Mouse (Mus musculus): Measurements from ENCODE around the gene Dennd6b. TPM values are rescaled to one million over a fixed set of nuclear protein-coding genes. Genes with fewer than 3 reads are reported as not detected.

Dennd6b gene
- 1 to 10 TPM; 4.1 to 5.4 TPM for total RNA-seq (2021)
- long read RNA-seq, experiment 1, full-length matches to known transcripts: 12 of 20 reads
- long read RNA-seq, experiment 1, partial matches to known transcripts: 0 of 20 reads
- long read RNA-seq, experiment 1, other reads (novel, unspliced or antisense): 8 of 20 reads
- long read RNA-seq, experiment 2, full-length matches to known transcripts: 14 of 22 reads
- long read RNA-seq, experiment 2, partial matches to known transcripts: 0 of 22 reads
- long read RNA-seq, experiment 2, other reads (novel, unspliced or antisense): 8 of 22 reads

- peak; percentile 97 for DNase-seq
- intact Hi-C loops (cut with DNase I; ENCODE audit: low total_unique reads): no loop called here
These were observed at the start of gene Dennd6b for GRCm38 (mm10) chr15:89196313-89196706. Dennd6b (minus strand) TSS chr15:89196496.

- intact Hi-C loops (cut with DNase I; ENCODE audit: low total_unique reads): no loop called here
- DNase-seq: no peak
These were observed 44.7 kb upstream of the Dennd6b start for GRCm38 (mm10) chr15:89241025-89241424.

- intact Hi-C loops (cut with DNase I; ENCODE audit: low total_unique reads): no loop called here
- DNase-seq: no peak
These were observed 43.6 kb upstream of the Dennd6b start for GRCm38 (mm10) chr15:89239751-89240392.

GRCm38 (mm10) chr15:89234052-89234451, 37.8 kb upstream of the Dennd6b start:
- DNase-seq: no peak
- intact Hi-C loops (cut with DNase I; ENCODE audit: low total_unique reads): no loop called here

GRCm38 (mm10) chr15:89233586-89233985, 37.3 kb upstream of the Dennd6b start:
- peak; percentile 40 for DNase-seq
- intact Hi-C loops (cut with DNase I; ENCODE audit: low total_unique reads): no loop called here

- intact Hi-C loops (cut with DNase I; ENCODE audit: low total_unique reads): no loop called here
These were observed 19.4 kb upstream of the Dennd6b start for GRCm38 (mm10) chr15:89215611-89216233.

GRCm38 (mm10) chr15:89214953-89215352, 18.7 kb upstream of the Dennd6b start:
- no peak for DNase-seq

More at GRCm38 (mm10) chr15:89215611-89216233, 19.4 kb upstream of the Dennd6b start:
- peak; percentile 39 for DNase-seq

GRCm38 (mm10) chr15:89213517-89213916, 17.2 kb upstream of the Dennd6b start:
- intact Hi-C loops (cut with DNase I; ENCODE audit: low total_unique reads): no loop called here
- DNase-seq: no peak

More at GRCm38 (mm10) chr15:89214953-89215352, 18.7 kb upstream of the Dennd6b start:
- intact Hi-C loops (cut with DNase I; ENCODE audit: low total_unique reads): no loop called here

- intact Hi-C loops (cut with DNase I; ENCODE audit: low total_unique reads): no loop called here
- DNase-seq: no peak
These were observed 16.2 kb upstream of the Dennd6b start for GRCm38 (mm10) chr15:89212495-89212894.

GRCm38 (mm10) chr15:89211716-89212461, 15.6 kb upstream of the Dennd6b start:
- intact Hi-C loops (cut with DNase I; ENCODE audit: low total_unique reads): no loop called here

GRCm38 (mm10) chr15:89210915-89211715, 14.8 kb upstream of the Dennd6b start, which contains the start of gene Ppp6r2:
Ppp6r2 (plus strand) TSS chr15:89211553.
- intact Hi-C loops (cut with DNase I; ENCODE audit: low total_unique reads): no loop called here
- DNase-seq: peak; percentile 89

More at GRCm38 (mm10) chr15:89211716-89212461, 15.6 kb upstream of the Dennd6b start:
- peak; percentile 30 for DNase-seq

- peak; percentile 83 for DNase-seq
- intact Hi-C loops (cut with DNase I; ENCODE audit: low total_unique reads): loop anchor here (5.0 kb wide), 2 partner anchors 48 to 78 kb away; no protein-coding TSS in a partner anchor
These were observed 13.8 kb upstream of the Dennd6b start for GRCm38 (mm10) chr15:89209886-89210761.

GRCm38 (mm10) chr15:89207457-89207856, 11.2 kb upstream of the Dennd6b start:
- intact Hi-C loops (cut with DNase I; ENCODE audit: low total_unique reads): loop anchor here (5.0 kb wide), 2 partner anchors 45 to 75 kb away; no protein-coding TSS in a partner anchor
- no peak for DNase-seq

- intact Hi-C loops (cut with DNase I; ENCODE audit: low total_unique reads): no loop called here
- no peak for DNase-seq
These were observed 760 bp upstream of the Dennd6b start for GRCm38 (mm10) chr15:89197056-89197455.

- intact Hi-C loops (cut with DNase I; ENCODE audit: low total_unique reads): no loop called here
These were observed 495 bp downstream of the Dennd6b start for GRCm38 (mm10) chr15:89195690-89196312.

GRCm38 (mm10) chr15:89195261-89195681, 1.0 kb downstream of the Dennd6b start:
- intact Hi-C loops (cut with DNase I; ENCODE audit: low total_unique reads): no loop called here
- DNase-seq: no peak

More at GRCm38 (mm10) chr15:89195690-89196312, 495 bp downstream of the Dennd6b start:
- peak; percentile 93 for DNase-seq

- intact Hi-C loops (cut with DNase I; ENCODE audit: low total_unique reads): no loop called here
- DNase-seq: no peak
These were observed 11.4 kb downstream of the Dennd6b start for GRCm38 (mm10) chr15:89184937-89185227.
